Mouse (Mus musculus) heart, adult 9 months (tissue): ENCODE data around the gene Mgll.

Source experiments
- DNase-seq, 2 experiments: peaks; one replicate each; pipeline ENCODE4 v3.0.0; 2022; ENCODE audit warnings: low spot score in 2 of 2

Mgll gene

GRCm38 (mm10) chr6:88770981-88771380 lies 46.8 kb downstream of the Mgll start:
- no peak for DNase-seq

GRCm38 (mm10) chr6:88772041-88772440 lies 47.8 kb downstream of the Mgll start:
- no peak for DNase-seq

GRCm38 (mm10) chr6:88774055-88774454 lies 49.8 kb downstream of the Mgll start:
- DNase-seq: no peak

GRCm38 (mm10) chr6:88775267-88775666 lies 51.1 kb downstream of the Mgll start:
- DNase-seq: no peak

- peak; percentile 76 to 80 for DNase-seq
Measured at GRCm38 (mm10) chr6:88776336-88776923, 52.2 kb downstream of the Mgll start.

- no peak for DNase-seq
Measured at GRCm38 (mm10) chr6:88776964-88777363, 52.8 kb downstream of the Mgll start.

GRCm38 (mm10) chr6:88778047-88778688 lies 54.0 kb downstream of the Mgll start:
- DNase-seq: no peak

- no peak for DNase-seq
Measured at GRCm38 (mm10) chr6:88779755-88780154, 55.5 kb downstream of the Mgll start.

GRCm38 (mm10) chr6:88781919-88782318 lies 57.7 kb downstream of the Mgll start:
- no peak for DNase-seq

- DNase-seq: no peak
Measured at GRCm38 (mm10) chr6:88782981-88783397, 58.8 kb downstream of the Mgll start.

- DNase-seq: peak; percentile 78 to 81
Measured at GRCm38 (mm10) chr6:88784691-88785173, 60.5 kb downstream of the Mgll start.

- DNase-seq: no peak
Measured at GRCm38 (mm10) chr6:88785331-88785730, 61.1 kb downstream of the Mgll start.

- no peak for DNase-seq
Measured at GRCm38 (mm10) chr6:88785781-88786542, 61.8 kb downstream of the Mgll start.

GRCm38 (mm10) chr6:88786732-88787445 lies 62.7 kb downstream of the Mgll start:
- peak; percentile 67 to 69 for DNase-seq

- no peak for DNase-seq
Measured at GRCm38 (mm10) chr6:88787496-88787895, 63.3 kb downstream of the Mgll start.

GRCm38 (mm10) chr6:88788219-88788618 lies 64.0 kb downstream of the Mgll start:
- DNase-seq: no peak

GRCm38 (mm10) chr6:88791299-88791698 lies 67.1 kb downstream of the Mgll start:
- no peak for DNase-seq

- peak in 1 of 2 experiments; percentile 62 for DNase-seq
Measured at GRCm38 (mm10) chr6:88792147-88792691, 68.0 kb downstream of the Mgll start.

GRCm38 (mm10) chr6:88793243-88793642 lies 69.0 kb downstream of the Mgll start:
- no peak for DNase-seq

GRCm38 (mm10) chr6:88793872-88794271 lies 69.7 kb downstream of the Mgll start:
- DNase-seq: no peak

- DNase-seq: no peak
Measured at GRCm38 (mm10) chr6:88794561-88794971, 70.4 kb downstream of the Mgll start.

GRCm38 (mm10) chr6:88800191-88800590 lies 76.0 kb downstream of the Mgll start:
- no peak for DNase-seq
